Mouse (Mus musculus) spleen, postnatal 10 days (tissue): ENCODE results near the gene Safb.

Source experiments
- DNase-seq, 2 experiments: peaks; one replicate each; pipeline ENCODE4 v3.0.0; 2021 to 2022; ENCODE audit warnings: low spot score in 2 of 2

Gene Safb

GRCm38 (mm10) chr17:56584257-56585130 is at the start of gene Safb, which contains the start of gene Safb2:
Gene Safb, plus strand, starts transcription at chr17:56584825.
Gene Safb2, minus strand, starts transcription at chr17:56584585.
- peak; percentile 97 to 99 for DNase-seq

- no peak for DNase-seq
Observed at GRCm38 (mm10) chr17:56536192-56536591, 48.4 kb upstream of the Safb start.

- no peak for DNase-seq
Observed at GRCm38 (mm10) chr17:56536874-56537273, 47.8 kb upstream of the Safb start.

GRCm38 (mm10) chr17:56537912-56538311 is 46.7 kb upstream of the Safb start:
- no peak for DNase-seq

- no peak for DNase-seq
Observed at GRCm38 (mm10) chr17:56540562-56540975, 44.1 kb upstream of the Safb start.

- DNase-seq: no peak
Observed at GRCm38 (mm10) chr17:56542736-56543135, 41.9 kb upstream of the Safb start.

- DNase-seq: no peak
Observed at GRCm38 (mm10) chr17:56543684-56544224, 40.9 kb upstream of the Safb start.

- DNase-seq: no peak
Observed at GRCm38 (mm10) chr17:56544699-56545387, 39.8 kb upstream of the Safb start.

- no peak for DNase-seq
Observed at GRCm38 (mm10) chr17:56545945-56546344, 38.7 kb upstream of the Safb start.

- no peak for DNase-seq
Observed at GRCm38 (mm10) chr17:56546576-56546975, 38.0 kb upstream of the Safb start.

- DNase-seq: no peak
Observed at GRCm38 (mm10) chr17:56547116-56547845, 37.3 kb upstream of the Safb start.

- DNase-seq: no peak
Observed at GRCm38 (mm10) chr17:56547846-56548604, 36.6 kb upstream of the Safb start.

- peak in 1 of 2 experiments; percentile 10 for DNase-seq
Observed at GRCm38 (mm10) chr17:56548605-56549105, 36.0 kb upstream of the Safb start.

GRCm38 (mm10) chr17:56550784-56551475 is 33.7 kb upstream of the Safb start:
- peak in 1 of 2 experiments; percentile 12 for DNase-seq

- peak in 1 of 2 experiments; percentile 7 for DNase-seq
Observed at GRCm38 (mm10) chr17:56551841-56552581, 32.6 kb upstream of the Safb start.

GRCm38 (mm10) chr17:56552781-56553363 is 31.8 kb upstream of the Safb start:
- peak; percentile 71 to 81 for DNase-seq

GRCm38 (mm10) chr17:56554122-56554551 is 30.5 kb upstream of the Safb start, which contains the start of gene Gm20219:
Gene Gm20219, minus strand, starts transcription at chr17:56554387.
- DNase-seq: no peak

GRCm38 (mm10) chr17:56558448-56558847 is 26.2 kb upstream of the Safb start:
- DNase-seq: peak; percentile 58 to 77

- DNase-seq: no peak
Observed at GRCm38 (mm10) chr17:56559386-56559785, 25.2 kb upstream of the Safb start.
